Mouse (Mus musculus): Measurements from ENCODE around the gene Ciao2a.

GRCm38 (mm10) chr9:66181826-66182678, 55.6 kb downstream of the Ciao2a start:
- TF ChIP-seq POLR2A (IDR thresholded peaks at IDR 0.05; ENCODE audit: control insufficient read depth, low read depth, low read length) (no peak), CTCF (IDR thresholded peaks at IDR 0.05; ENCODE audit: control insufficient read depth, insufficient read depth, insufficient replicate concordance, low read depth, low read length) (no peak)

All from testis, adult 2 months (tissue).